Mouse (Mus musculus) lung, postnatal 0 days (tissue): ENCODE results near the gene Iqcn. TPM values are rescaled to one million over a fixed set of nuclear protein-coding genes. Genes with fewer than 3 reads are reported as not detected.
A peak's percentile ranks its signal among the peaks of the same experiment; 100 is the strongest.

ENCODE experiments used
- ATAC-seq: fragments of 200-750 bp; cut with Nextera tagmentation; 2 replicates; pipeline ENCODE4 v1.8.0; 2017; ENCODE audit warnings: moderate library complexity
- DNase-seq: peaks from one replicate; pipeline ENCODE4 v3.0.0-alpha.2; 2016; ENCODE audit warnings: low spot score
- H3K27ac ChIP-seq: fragments of 300-500 bp; sonication (generic); 2 replicates; pipeline ENCODE4 v1.5.1; 2014; ENCODE audit warnings: antibody characterized with exemption, mild to moderate bottlenecking, low read length, mixed read lengths
- H3K27me3 ChIP-seq: fragments of 300-500 bp; sonication (generic); replicated peaks from 2 replicates; pipeline ENCODE4 v1.6.1; 2014; ENCODE audit warnings: low read length, mixed read lengths; ENCODE audit not compliant: insufficient read depth
- H3K36me3 ChIP-seq: fragments of 300-500 bp; sonication (generic); 2 replicates; pipeline ENCODE4 v1.6.1; 2014; ENCODE audit warnings: low read length, mixed read lengths; ENCODE audit not compliant: insufficient read depth
- H3K4me1 ChIP-seq: fragments of 300-500 bp; sonication (generic); 2 replicates; pipeline ENCODE4 v1.6.1; 2014; ENCODE audit warnings: antibody characterized with exemption, low read depth, low read length, mixed read lengths; ENCODE audit not compliant: insufficient read depth
- H3K4me2 ChIP-seq: fragments of 300-500 bp; sonication (generic); replicated peaks from 2 replicates; pipeline ENCODE4 v1.6.1; 2014; ENCODE audit warnings: low read depth, mild to moderate bottlenecking, low read length, moderate library complexity, mixed read lengths
- H3K4me3 ChIP-seq: fragments of 300-500 bp; sonication (generic); 2 replicates; pipeline ENCODE4 v1.5.1; 2014; ENCODE audit warnings: low read depth, low read length
- H3K9ac ChIP-seq: fragments of 300-500 bp; sonication (generic); replicated peaks from 2 replicates; pipeline ENCODE4 v1.6.1; 2014; ENCODE audit warnings: low read depth, mild to moderate bottlenecking
- H3K9me3 ChIP-seq: fragments of 300-500 bp; sonication (generic); 2 replicates; pipeline ENCODE4 v1.6.1; 2016; ENCODE audit warnings: low read length, mixed read lengths
- CTCF ChIP-seq: IDR thresholded peaks from 2 replicates; pipeline ENCODE4 v1.5.1; 2016; ENCODE audit warnings: antibody characterized with exemption, mild to moderate bottlenecking
- EP300 ChIP-seq: IDR thresholded peaks from 2 replicates; pipeline ENCODE4 v1.6.1; 2016; ENCODE audit warnings: antibody characterized with exemption, mild to moderate bottlenecking, control low read depth
- WGBS: fragments of 180-500 bp; shearing (Covaris S2); extraction: QIAGEN DNeasy Blood & Tissue Kit; methylation state at CpG from one replicate; pipeline ENCODE4 v1.1.7; 2014; 5-methylcytosine and 5-hydroxymethylcytosine counted together
- polyA plus RNA-seq: library from polyadenylated mRNA; unstranded; fragments of >200 nt; fragmentation: Nextera tagmentation; extraction: Ambion mirVana; gene quantifications from 2 replicates; pipeline ENCODE4 v1.2.1, GENCODE M21; 2015

The Iqcn gene
- polyA plus RNA-seq, 1 experiment from 2014 or later = 0.07 TPM

GRCm38 (mm10) chr8:70757523-70758307, 54.5 kb downstream of the Iqcn start:
- Histone ChIP-seq H3K9ac (no peak overlapping the region), H3K9me3 (no peaks in the 10 kb centered on the region), H3K27ac (peak overlapping the region; percentile 5; the same call in 1 of the 2 replicates), H3K27me3 (no peaks in the 10 kb centered on the region), H3K4me3 (no peak overlapping the region), H3K36me3 (peaks cover 8% of the 10 kb centered on the region; the same call in 1 of the 2 replicates), H3K4me2 (no peak overlapping the region), H3K4me1 (peaks cover 22% of the 10 kb centered on the region; the same call in 1 of the 2 replicates)
- ATAC-seq (no peak), DNase-seq (no peak)
- 68% methylated on average over 22 of the region's 22 CpGs for WGBS
- TF ChIP-seq CTCF (peak; percentile 73), EP300 (no peak)

- H3K9me3 ChIP-seq = no peaks in the 10 kb centered on the region
- H3K4me2 ChIP-seq = no peak overlapping the region
- no peak overlapping the region for H3K9ac ChIP-seq
- H3K27ac ChIP-seq = peak overlapping the region; percentile 5; the same call in 1 of the 2 replicates
- no peak for TF ChIP-seq EP300
- TF ChIP-seq CTCF = no peak
- ATAC-seq (no peak), DNase-seq (no peak)
- no peak overlapping the region for H3K4me3 ChIP-seq
- 88% methylated on average over 7 of the region's 7 CpGs for WGBS
- H3K4me1 ChIP-seq = peaks cover 18% of the 10 kb centered on the region; the same call in 1 of the 2 replicates
- no peaks in the 10 kb centered on the region for H3K27me3 ChIP-seq
- peaks cover 8% of the 10 kb centered on the region; the same call in 1 of the 2 replicates for H3K36me3 ChIP-seq
These were observed 55.0 kb downstream of the Iqcn start for GRCm38 (mm10) chr8:70758308-70758615.

- H3K4me2 ChIP-seq = 0 out of 2 replicates have a peak overlapping the region, but pooled peaks have one; percentile 99
- H3K27ac ChIP-seq = peak overlapping the region; percentile 87
- WGBS = 54% methylated on average over 19 of the region's 19 CpGs
- peaks cover 12% of the 10 kb centered on the region; the same call in 1 of the 2 replicates for H3K4me1 ChIP-seq
- TF ChIP-seq CTCF = no peak
- no peak for TF ChIP-seq EP300
- H3K4me3 ChIP-seq = no peak overlapping the region
- peak; percentile 4 for ATAC-seq
- H3K27me3 ChIP-seq = no peaks in the 10 kb centered on the region
- peaks cover 8% of the 10 kb centered on the region; the same call in 1 of the 2 replicates for H3K36me3 ChIP-seq
- peak; percentile 87 for DNase-seq
- H3K9ac ChIP-seq = no peak overlapping the region
- H3K9me3 ChIP-seq = no peaks in the 10 kb centered on the region
These were observed 55.6 kb downstream of the Iqcn start for GRCm38 (mm10) chr8:70758616-70759561.

- DNase-seq = no peak
- peak overlapping the region; percentile 79 for H3K9ac ChIP-seq
These were observed 57.1 kb downstream of the Iqcn start for GRCm38 (mm10) chr8:70760350-70760749.

GRCm38 (mm10) chr8:70760775-70761406, 57.6 kb downstream of the Iqcn start, which contains the start of gene Mpv17l2:
TSS of gene Mpv17l2 (minus strand) at chr8:70760946.
- under 1% methylated on average over 51 of the region's 55 CpGs for WGBS
- H3K4me3 ChIP-seq = peak within 1 kb of the TSS; percentile 55

More at GRCm38 (mm10) chr8:70760350-70760749, 57.1 kb downstream of the Iqcn start:
- peak; percentile 1 for ATAC-seq
- WGBS = under 1% methylated on average over 22 of the region's 22 CpGs
- H3K4me2 ChIP-seq = peak overlapping the region; percentile 99
- peak overlapping the region; percentile 87 for H3K27ac ChIP-seq
- peaks cover 8% of the 10 kb centered on the region; the same call in 1 of the 2 replicates for H3K36me3 ChIP-seq
- H3K27me3 ChIP-seq = no peaks in the 10 kb centered on the region
- peak overlapping the region; percentile 55 for H3K4me3 ChIP-seq
- peaks cover 12% of the 10 kb centered on the region; the same call in 1 of the 2 replicates for H3K4me1 ChIP-seq
- TF ChIP-seq EP300 = no peak
- TF ChIP-seq CTCF = no peak
- no peaks in the 10 kb centered on the region for H3K9me3 ChIP-seq

More at GRCm38 (mm10) chr8:70760775-70761406, 57.6 kb downstream of the Iqcn start, which contains the start of gene Mpv17l2:
- Histone ChIP-seq H3K9ac (peak within 1 kb of the TSS; percentile 79), H3K4me2 (peak within 1 kb of the TSS; percentile 99), H3K27me3 (no peaks in the 10 kb centered on the region), H3K9me3 (no peaks in the 10 kb centered on the region), H3K27ac (peak within 1 kb of the TSS; percentile 87), H3K36me3 (peaks cover 8% of the 10 kb centered on the region; the same call in 1 of the 2 replicates), H3K4me1 (peaks cover 12% of the 10 kb centered on the region; the same call in 1 of the 2 replicates)
- DNase-seq (peak; percentile 100), ATAC-seq (peak; percentile 95)
- peak; percentile 55; the same call in 1 of the 2 replicates for TF ChIP-seq EP300
- no peak for TF ChIP-seq CTCF
